Mouse (Mus musculus): ENCODE measurements around the gene Wnk2. TPM values are rescaled to one million over a fixed set of nuclear protein-coding genes. Genes with fewer than 3 reads are reported as not detected.

Wnk2 gene
- total RNA-seq, 2 experiments from 2014 or later: 58.9 to 71.9 TPM

- DNase-seq: no peak
- intact Hi-C loops (cut with DNase I): no loop called here
These were observed 32.5 kb upstream of the Wnk2 start for GRCm38 (mm10) chr13:49180274-49180673.

GRCm38 (mm10) chr13:49178839-49179585 is 31.2 kb upstream of the Wnk2 start:
- intact Hi-C loops (cut with DNase I): loop anchor here (10.0 kb wide), 1 partner anchor 514 kb away; the partner anchor contains the start of gene Barx1
- peak in 1 of 2 experiments; percentile 42 for DNase-seq

- intact Hi-C loops (cut with DNase I): loop anchor here (10.0 kb wide), 1 partner anchor 511 kb away; the partner anchor contains the start of gene Barx1
These were observed 27.7 kb upstream of the Wnk2 start for GRCm38 (mm10) chr13:49175509-49175908.

GRCm38 (mm10) chr13:49172971-49173596 is 25.3 kb upstream of the Wnk2 start:
- peak; percentile 86 to 87 for DNase-seq
- intact Hi-C loops (cut with DNase I): loop anchor here (2.0 to 10.0 kb wide), 2 partner anchors 114 to 508 kb away; partner anchors contain the start of gene Barx1

More at GRCm38 (mm10) chr13:49175509-49175908, 27.7 kb upstream of the Wnk2 start:
- DNase-seq: no peak

- intact Hi-C loops (cut with DNase I): loop anchor here (2.0 to 10.0 kb wide), 2 partner anchors 114 to 508 kb away; partner anchors contain the start of gene Barx1
- DNase-seq: no peak
These were observed 24.5 kb upstream of the Wnk2 start for GRCm38 (mm10) chr13:49172335-49172734.

GRCm38 (mm10) chr13:49171729-49172128 is 23.9 kb upstream of the Wnk2 start:
- intact Hi-C loops (cut with DNase I): loop anchor here (2.0 to 10.0 kb wide), 2 partner anchors 113 to 507 kb away; partner anchors contain the start of gene Barx1
- DNase-seq: no peak

GRCm38 (mm10) chr13:49170623-49171022 is 22.8 kb upstream of the Wnk2 start:
- no peak for DNase-seq
- intact Hi-C loops (cut with DNase I): loop anchor here (10.0 kb wide), 1 partner anchor 506 kb away; the partner anchor contains the start of gene Barx1

GRCm38 (mm10) chr13:49169448-49170207 is 21.8 kb upstream of the Wnk2 start:
- intact Hi-C loops (cut with DNase I): loop anchor here (10.0 kb wide), 1 partner anchor 505 kb away; the partner anchor contains the start of gene Barx1
- DNase-seq: peak; percentile 89 to 92

- intact Hi-C loops (cut with DNase I): no loop called here
- DNase-seq: no peak
These were observed 19.3 kb upstream of the Wnk2 start for GRCm38 (mm10) chr13:49167081-49167480.

GRCm38 (mm10) chr13:49163645-49164044 is 15.8 kb upstream of the Wnk2 start:
- intact Hi-C loops (cut with DNase I): loop anchor here (5.0 kb wide), 1 partner anchor 101 kb away; no protein-coding TSS in a partner anchor
- DNase-seq: no peak

GRCm38 (mm10) chr13:49162722-49163121 is 14.9 kb upstream of the Wnk2 start:
- DNase-seq: no peak
- intact Hi-C loops (cut with DNase I): loop anchor here (5.0 kb wide), 1 partner anchor 100 kb away; no protein-coding TSS in a partner anchor

- no peak for DNase-seq
- intact Hi-C loops (cut with DNase I): loop anchor here (5.0 kb wide), 1 partner anchor 99 kb away; no protein-coding TSS in a partner anchor
These were observed 13.4 kb upstream of the Wnk2 start for GRCm38 (mm10) chr13:49161236-49161635.

- no peak for DNase-seq
- intact Hi-C loops (cut with DNase I): no loop called here
These were observed 10.4 kb upstream of the Wnk2 start for GRCm38 (mm10) chr13:49158040-49158713.

GRCm38 (mm10) chr13:49156645-49157044 is 8.8 kb upstream of the Wnk2 start:
- intact Hi-C loops (cut with DNase I): no loop called here
- no peak for DNase-seq

- intact Hi-C loops (cut with DNase I): no loop called here
These were observed 6.8 kb upstream of the Wnk2 start for GRCm38 (mm10) chr13:49154621-49155020.

GRCm38 (mm10) chr13:49154028-49154427 is 6.2 kb upstream of the Wnk2 start:
- no peak for DNase-seq
- intact Hi-C loops (cut with DNase I): no loop called here

More at GRCm38 (mm10) chr13:49154621-49155020, 6.8 kb upstream of the Wnk2 start:
- DNase-seq: no peak

- intact Hi-C loops (cut with DNase I): loop anchor here (2.0 kb wide), 1 partner anchor 28 kb away; no protein-coding TSS in a partner anchor
- no peak for DNase-seq
These were observed 873 bp upstream of the Wnk2 start for GRCm38 (mm10) chr13:49148687-49149086.

- intact Hi-C loops (cut with DNase I): no loop called here
- peak in 1 of 2 experiments; percentile 43 for DNase-seq
These were observed 582 bp downstream of the Wnk2 start for GRCm38 (mm10) chr13:49147007-49147857.

- no peak for DNase-seq
- intact Hi-C loops (cut with DNase I): no loop called here
These were observed 1.2 kb downstream of the Wnk2 start for GRCm38 (mm10) chr13:49146698-49147006.
